Mouse (Mus musculus): ENCODE measurements around the gene Ank2.
A peak's percentile ranks its signal among the peaks of the same experiment; 100 is the strongest.
"Not testable (repeated sequence)": the region's sequence is repeated elsewhere in the genome, so short reads cannot be mapped to it uniquely, and the experiment has no call there.

The Ank2 gene

DNA sequence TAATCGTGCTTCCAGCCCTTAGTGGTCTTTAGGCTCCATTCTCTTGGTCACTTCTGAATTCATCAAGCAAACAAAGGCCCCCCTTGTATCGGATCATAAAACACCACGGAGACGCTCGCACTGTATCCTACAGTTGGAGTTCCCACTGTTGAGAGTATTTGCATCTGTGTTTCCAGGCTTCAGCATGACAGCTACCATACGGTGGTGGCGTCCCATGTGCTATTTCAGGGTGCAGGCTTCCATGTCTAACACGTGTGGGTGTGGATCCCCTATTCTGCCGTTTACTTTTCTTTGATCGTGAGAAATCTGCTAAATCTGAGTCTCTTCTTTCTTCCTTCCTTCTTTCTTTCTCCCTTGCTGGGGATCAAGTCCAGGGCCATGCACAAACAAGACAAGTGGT, 14.0 kb downstream of the Ank2 start:
- no peak for DNase-seq (ENCODE audit: low spot score)

DNA sequence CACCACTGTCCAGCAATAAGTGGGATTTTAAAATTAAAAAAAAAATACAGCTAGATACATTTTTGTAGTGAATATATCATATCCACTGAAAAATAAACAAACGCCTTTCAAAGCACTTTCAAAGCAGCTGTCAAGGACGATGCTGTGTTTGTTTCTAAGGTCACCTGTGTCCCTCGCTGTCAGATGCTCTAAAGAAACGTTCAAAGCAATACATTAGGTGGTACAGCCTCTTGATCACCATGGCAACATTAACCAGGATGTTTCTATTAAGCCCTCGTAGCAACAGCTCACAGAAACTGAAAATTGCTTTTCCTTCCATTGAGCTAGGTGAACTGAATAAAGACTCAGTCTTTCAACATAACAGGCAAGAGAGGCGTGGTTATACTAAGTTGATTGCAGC, 17.5 kb downstream of the Ank2 start:
- no peak for DNase-seq (ENCODE audit: low spot score)

DNA sequence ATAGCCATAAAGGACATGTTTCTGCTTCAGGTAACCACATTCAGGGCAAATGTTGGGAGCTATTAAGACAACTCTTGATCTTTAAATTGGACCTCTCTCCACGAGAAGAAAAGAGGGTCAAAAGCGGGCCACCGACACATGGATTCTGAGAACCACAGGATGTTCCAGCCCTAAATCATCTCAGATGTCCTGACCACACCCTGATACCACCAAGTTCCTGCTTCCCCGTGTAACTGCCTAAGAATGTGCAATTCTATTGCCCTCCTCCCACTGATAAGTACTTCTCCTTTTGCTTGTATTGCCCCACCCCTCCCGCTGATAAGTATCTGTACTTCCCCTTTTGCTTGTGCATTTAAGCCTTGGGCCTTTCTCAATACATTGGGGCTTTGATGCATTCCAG, 18.8 kb downstream of the Ank2 start:
- not testable (repeated sequence) for DNase-seq (ENCODE audit: low spot score)

DNA sequence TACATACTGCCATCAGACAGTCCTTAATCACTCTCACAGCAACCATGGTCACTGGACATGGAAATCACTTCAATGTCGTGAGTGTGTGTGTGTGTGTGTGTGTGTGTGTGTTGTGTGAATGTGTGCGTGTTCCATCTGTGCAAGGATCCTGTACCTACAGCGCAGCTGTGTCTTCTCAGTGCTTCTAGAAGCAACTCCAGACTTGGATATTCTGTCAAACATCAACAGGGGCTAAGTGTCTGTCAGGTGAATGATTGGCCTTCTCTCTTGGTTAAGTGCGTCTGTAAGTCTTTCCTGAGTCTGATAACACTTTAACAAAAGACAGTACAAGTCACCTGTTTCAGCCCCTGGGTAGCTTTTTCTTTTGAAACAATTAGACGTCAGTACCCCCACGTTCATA, 25.0 kb downstream of the Ank2 start:
- no peak for DNase-seq (ENCODE audit: low spot score)

DNA sequence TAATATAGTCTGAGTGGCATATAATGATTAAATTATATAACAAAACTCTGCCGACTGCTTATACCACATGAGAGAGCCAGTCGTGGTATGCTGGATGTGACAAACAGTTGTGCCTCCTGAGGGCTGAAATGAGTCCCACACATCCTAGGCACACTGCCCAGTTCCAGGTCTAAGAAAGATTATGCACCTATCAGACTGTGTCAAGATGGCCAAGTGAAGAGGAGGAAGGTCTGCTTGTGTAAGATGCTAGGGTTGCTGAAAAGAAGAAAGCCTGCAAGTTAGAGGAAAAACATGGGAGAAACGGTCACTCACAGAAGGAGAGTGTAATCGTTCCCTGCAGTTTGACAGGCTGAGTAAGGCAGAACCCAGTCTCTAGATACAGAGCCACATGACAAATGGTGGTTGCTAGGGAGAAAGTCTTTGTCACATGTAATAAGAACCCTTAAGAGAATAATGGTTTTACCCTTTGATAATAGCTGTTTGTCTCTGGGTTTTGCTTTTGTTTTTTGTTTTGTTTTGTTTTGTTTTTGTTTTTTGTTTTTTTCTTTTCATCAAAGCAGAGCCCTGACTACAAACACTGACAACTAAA, 29.9 kb downstream of the Ank2 start:
- no peak for DNase-seq (ENCODE audit: low spot score)

DNA sequence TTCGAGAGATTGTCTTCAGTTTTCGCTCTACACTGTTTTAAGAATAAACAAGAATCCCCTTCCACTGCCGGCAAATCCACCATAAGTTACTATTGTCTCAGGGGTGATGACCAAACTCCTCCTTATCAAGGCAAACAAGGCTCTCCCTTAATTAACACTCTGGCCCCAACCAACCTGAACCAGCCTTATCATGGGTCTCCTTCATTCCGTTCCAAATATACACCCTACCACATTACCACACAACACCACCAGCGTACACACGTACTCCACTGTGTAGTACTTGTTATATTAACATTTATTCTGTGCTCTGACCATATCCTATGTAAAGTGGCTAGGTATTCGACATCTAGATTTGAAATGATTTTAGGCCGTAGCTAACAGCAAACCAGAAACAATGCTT, 30.6 kb downstream of the Ank2 start:
- no peak for DNase-seq (ENCODE audit: low spot score)

DNA sequence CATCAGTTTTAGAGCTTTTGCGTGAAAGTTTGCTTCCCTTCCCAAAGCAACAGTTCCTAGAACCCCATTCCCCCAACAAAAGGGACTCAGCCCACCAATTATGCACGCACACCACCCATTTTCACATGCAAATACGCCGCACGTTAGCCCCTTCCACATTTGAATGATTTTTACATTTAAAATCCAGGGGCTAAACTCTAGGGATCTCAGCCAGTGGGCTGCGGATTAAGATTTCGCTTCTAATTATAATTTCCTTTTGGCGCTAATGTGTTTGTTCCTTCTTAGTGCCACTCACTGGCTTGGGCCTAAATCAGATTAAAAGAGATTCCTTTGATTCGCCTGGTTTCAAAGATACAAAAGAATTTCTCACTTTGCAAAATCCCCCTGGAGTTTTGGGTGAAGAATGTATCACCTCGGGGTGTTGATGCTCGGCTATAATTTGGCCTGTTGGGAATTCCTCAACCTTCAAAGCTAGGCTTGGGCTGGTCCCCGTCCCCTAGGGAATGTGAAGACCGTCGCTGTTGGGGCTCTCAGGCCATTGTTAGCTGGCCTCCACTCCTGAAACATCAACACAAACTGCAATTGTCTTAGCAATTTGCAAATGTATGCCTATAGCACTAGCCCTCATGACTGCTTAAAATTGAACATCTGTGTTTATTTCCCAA, 35.2 kb downstream of the Ank2 start:
- DNase-seq (ENCODE audit: low spot score), result no peak

DNA sequence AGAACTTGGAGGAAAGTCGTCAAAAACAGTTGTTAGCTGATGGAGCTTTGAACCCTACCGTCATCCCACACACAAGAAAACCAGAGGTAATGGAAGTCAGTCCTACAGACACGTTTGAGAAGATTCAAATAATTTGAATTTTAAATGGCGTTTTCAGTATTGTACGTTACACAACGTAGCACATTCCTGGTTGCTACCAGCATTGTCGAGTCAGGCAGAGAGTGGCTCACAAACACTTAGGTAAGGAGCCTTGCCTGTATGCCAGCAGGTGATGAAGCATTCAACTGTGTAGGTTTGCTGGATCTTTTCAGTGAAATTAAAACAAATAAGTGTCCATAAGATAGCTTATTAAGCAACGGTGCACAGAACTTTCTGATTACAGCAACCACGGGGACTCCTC, 36.0 kb downstream of the Ank2 start:
- DNase-seq (ENCODE audit: low spot score), result no peak

DNA sequence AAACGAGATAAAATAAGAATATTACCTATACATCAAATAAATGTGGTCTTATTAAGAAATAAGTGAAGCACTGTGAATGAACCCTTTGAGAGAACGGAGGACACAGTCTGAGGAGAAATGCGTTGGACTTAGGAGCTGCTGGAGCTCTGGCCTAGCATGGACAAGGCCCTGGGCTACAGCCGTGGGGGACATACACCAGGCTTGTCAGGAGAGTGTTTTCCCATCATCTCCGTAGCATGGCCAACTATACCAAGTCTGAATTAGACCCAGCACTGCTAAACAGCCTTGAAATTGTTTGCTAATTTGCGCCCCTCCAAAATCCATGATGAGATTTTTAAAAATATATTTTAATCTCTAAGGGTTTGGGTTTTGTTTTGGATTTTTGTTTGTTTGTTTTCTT, 36.7 kb downstream of the Ank2 start:
- DNase-seq (ENCODE audit: low spot score), result no peak

DNA sequence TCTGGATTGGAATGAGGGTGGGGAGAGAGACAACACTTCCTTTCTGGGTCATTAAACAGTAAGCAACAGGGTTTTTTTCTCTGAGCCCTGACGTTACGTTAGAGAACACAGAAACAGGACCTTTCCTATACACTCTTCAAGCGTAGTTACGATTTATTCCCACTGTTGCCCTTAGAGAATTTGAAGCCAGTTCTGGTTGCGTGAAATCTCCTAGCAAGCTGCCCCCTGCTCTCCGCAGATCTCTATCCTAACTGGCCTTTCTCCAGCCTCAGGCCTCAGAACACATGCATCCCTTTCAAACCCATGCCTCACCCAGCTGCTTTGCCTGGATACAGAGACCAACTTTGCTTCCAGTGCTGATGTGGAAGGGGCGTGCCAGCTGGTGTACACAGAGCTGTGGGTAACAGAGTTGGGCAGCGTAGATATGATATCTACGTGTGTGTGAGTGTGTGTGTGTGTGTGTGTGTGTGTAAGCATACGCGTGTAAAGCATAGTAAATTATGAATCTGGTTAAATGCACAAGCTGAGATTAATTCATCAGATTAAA, 38.2 kb downstream of the Ank2 start:
- no peak for DNase-seq (ENCODE audit: low spot score)

DNA sequence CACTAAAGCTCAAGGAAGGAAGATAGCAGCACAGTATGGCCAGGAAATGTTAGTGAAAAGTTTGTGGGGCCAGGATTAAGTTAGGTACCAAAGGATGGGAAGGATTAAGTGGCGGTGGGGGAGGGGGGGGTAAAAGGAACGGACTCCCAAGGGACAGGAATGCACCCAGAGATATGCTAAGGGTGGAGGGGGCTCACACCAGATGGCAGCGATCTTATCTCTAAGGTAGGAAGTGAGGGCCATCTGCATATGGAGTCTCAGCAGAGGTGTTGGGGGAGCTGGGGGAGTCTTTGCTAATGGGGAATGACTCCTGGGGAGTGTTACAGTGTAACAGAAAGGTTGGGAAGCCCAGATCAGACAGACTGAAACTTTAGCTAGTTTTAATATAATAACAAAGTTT, 39.3 kb downstream of the Ank2 start:
- no peak for DNase-seq (ENCODE audit: low spot score)

DNA sequence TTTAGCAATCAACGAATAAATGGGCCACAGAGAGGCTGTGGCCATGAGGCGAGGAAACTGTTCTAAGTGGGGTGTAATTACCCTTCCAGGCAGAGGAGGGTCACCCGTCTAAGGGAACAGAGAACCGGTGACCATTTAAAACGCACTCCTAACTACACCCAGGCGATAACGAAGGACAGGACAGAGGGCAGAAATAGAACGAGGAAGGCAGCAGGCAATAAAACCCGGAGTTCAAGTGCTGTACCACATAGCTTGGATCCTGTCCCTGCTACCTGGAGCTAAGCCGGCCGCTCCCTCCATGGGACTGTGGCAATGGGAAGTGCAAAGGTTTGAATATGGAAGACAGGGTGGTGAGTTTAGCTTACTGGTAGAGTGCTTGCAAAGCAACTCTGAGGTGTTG, 40.2 kb downstream of the Ank2 start:
- DNase-seq (ENCODE audit: low spot score), result no peak

DNA sequence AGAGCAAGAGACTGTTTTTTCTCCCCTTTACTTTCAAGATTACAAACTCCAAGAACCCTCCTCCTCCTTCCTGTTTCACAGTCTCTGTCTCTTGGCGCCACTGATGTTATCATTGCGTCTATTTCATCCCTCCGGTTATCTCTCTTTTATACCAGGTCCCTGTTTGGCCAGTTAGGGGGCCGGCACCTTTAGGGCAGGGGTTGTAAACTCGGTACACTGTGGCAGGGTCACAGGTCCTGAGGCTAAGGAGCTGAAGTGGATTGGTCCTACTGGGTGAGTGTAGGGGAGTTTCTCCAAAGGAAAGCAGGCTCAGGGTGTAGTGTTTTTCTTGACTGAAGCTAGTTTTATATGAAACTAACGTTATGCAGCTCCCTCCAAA, 40.7 kb downstream of the Ank2 start:
- DNase-seq (ENCODE audit: low spot score), result no peak

DNA sequence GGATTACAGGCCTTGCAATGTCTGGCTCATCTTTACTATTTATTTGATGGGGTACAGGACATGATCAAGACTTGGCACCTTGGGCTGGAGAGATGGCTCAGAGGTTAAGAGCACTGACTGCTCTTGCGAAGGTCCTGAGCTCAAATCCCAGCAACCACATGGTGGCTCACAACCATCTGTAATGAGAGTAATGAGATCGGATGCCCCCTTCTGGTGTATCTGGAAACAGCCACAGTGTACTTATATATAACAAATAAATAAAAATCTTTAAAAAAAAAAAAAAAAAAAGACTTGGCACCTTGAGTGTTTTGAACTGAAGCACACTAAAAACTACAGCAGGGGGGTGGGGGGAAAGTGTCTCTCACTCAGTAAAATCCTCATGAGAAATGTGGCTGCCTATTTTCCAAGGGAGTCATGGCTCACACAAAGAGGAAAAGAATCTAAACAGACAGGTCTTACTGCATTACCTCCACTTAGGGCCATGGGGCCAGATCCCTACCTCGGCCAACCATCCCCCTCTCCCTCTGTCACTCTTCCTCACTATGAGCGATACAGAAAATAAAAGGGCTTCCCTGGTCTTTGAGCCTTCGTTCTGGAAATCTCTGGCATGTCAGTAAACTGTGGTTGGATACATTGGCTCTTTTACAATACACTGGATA, 41.3 kb downstream of the Ank2 start:
- DNase-seq (ENCODE audit: low spot score), result no peak

DNA sequence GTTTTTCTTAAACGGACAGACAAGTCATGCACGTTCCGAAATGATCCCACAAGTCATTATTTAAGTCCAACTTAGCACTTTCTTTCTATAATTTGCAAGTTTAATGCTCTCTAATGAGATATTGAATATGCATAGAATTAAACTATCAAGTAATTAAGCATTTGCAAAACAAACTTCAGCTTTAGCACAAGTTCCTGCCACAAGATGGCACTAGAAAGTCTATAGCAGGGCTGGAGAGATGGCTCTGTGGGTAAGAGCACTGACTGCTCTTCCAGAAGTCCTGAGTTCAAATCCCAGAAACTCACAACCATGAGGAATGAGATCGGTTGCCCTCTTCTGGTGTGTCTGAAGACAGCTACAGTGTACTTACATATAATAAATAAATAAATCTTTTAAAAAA, 45.4 kb downstream of the Ank2 start:
- no peak for DNase-seq (ENCODE audit: low spot score)

DNA sequence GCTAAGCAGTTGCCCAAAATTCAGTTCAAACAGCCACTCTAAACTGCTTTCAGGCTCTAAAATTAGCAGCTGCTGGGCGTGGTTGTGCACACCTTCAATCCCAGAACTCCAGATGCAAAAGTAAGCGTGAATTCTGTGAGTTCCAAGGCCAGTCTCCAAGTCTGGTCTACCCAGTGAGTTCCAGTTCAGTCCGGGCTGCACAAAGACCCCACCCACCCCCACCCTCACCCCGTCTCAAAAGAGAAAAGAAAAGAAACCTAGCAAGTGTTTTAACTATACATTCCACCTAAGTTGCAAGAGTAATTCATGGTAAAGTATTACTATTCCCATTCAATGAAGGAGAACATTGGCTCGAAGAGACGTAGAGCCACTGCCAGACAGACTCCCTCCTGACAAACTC, 45.9 kb downstream of the Ank2 start:
- no peak for DNase-seq (ENCODE audit: low spot score)

DNA sequence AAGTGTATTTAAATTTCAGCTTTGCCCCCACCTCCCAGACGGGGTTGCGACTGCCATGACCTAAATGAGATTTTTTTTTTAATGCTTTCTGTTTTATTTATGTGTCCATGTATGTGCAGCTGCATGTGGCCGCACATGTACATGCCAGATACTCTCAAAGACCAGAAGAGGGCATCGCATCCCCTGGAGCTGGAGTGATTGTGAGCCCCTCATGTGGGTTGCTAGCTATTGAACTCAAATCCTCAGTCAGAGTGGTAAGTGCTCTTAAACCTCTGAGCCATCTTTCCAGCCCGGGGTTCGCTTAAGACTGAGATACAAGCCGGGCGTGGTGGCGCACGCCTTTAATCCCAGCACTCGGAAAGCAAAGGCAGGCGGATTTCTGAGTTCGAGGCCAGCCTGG, 46.9 kb downstream of the Ank2 start:
- no peak for DNase-seq (ENCODE audit: low spot score)

DNA sequence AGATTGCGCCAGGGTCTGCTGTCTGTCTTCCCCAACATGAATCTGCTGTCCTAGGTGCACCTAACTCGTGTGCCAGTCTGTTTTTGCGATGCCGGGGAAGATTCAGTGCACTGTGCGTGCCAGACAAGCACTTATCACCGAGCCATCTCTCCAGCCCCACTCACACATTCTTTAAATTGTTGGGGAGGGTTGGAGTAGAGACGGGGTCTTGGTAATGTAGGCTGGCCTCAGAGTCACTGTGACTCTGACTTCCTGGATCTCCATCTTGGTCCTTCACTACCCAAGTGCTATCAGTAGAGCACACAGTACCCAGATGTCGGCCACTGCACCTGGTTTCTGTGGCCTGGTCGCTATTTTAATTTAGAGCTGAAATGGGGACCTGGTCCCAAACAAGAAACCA, 47.4 kb downstream of the Ank2 start:
- DNase-seq (ENCODE audit: low spot score), result no peak

DNA sequence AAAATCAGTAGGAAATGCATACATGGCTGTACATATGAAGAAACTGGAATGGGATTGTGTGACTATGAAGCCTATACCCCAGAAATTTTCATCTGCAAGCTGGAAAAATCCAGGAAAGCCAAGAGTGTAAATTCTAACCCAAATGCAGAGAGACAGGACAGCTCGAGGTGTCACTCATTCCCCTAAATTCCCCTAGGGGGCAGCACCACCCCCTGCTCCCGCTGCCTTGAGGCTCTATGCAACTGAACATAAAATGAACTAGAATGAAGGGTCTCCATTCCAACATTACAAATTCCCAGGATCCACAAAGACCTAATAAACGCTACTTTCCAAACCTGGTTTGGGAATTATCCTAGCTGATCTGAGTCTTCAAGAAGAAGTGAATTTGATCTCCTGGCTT, 48.1 kb downstream of the Ank2 start:
- DNase-seq (ENCODE audit: low spot score), result peak; percentile 65

DNA sequence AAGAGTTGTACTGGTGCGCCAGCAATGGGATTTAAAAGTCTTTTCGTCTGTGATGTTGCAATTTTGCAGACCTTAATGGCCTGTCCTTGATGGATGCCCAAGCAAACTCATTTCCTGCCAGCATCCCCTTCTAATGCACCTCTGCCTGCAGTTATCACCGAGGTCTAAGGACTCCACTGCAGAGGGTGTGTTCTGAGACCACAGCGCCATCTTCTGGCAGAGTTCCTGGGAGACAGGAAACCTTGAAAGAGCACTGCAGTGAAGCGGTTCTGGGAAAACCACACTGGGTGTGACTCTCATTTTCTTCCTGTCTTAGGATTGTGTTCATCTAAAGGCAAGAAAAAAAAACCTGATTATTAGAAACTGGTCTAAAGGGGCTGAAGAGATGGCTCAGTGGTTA, 53.0 kb downstream of the Ank2 start:
- peak; percentile 87 for DNase-seq (ENCODE audit: low spot score)

DNA sequence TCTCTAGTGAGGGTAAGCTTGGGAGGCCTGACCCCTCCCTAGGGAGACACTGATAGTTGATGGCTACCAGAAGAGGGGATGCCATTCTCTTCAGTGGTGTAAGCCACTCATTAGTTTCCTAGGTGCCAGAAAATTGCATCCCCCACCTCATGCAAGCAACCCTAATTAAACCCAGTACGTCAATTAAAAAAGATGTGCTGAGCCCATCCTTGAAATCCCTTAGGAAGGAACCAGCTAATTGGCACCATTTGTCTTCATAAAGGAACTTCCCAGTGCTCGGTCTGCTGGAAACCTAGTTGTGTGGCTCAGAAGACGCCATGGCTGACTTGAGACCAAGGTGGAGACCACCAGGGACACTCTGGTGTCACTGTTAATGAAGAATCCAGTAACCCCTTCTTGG, 65.9 kb downstream of the Ank2 start:
- no peak for DNase-seq (ENCODE audit: low spot score)

DNA sequence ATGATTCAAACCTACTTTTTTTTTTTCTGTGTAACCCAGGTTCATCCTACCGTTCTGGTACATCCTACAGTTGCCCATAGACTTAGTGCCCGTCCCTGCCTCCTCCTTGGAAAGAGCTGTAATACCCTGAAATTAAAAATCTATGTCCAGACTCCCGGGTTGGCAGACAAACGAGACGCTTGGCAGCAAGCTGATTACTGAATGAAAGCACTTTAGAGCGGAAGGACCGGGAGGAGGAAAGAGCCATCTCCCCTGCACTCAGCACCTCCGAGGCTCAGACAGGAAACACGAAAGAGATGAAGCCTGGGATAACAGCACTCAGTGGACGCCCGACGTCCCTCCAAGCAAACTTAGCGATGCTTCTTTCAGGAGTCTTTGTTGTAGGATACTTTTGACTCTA, 69.3 kb downstream of the Ank2 start:
- DNase-seq (ENCODE audit: low spot score), result no peak

DNA sequence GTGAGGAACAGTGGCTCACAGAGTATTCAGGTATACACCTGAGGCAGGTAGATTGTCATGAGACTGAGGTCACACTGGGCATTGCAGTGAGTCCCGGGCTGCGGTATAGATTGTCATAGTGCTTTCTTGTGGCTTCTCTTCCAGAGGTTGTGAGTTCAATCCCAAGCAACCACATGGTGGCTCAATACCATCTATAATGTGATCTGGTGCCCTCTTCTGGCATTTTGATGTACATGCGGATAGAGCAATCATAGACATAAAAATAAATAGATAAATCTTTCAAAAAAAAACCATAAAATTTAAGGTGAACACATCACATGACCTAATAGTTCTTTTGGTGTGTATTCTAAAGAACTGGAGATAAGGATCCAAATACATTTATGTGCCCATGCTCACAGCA, 70.6 kb downstream of the Ank2 start:
- no peak for DNase-seq (ENCODE audit: low spot score)

DNA sequence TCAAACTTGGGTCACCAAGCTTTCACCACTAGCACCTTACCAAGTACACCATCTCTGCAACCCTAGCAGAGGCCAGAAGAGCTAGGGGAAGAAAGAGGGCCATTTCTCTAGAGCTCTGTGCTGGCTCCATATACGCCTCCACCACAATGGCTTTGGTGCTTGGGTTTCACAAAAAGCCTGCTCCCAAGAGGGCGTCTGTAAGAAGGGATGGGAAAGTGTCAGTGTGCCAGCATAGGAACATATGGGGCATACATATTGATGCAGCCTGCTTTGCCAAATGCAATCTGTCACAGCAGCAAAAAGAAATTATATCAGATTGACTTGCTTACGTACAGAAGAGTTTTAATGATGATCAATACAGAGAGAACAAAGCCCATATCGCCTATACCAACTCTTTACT, 82.2 kb downstream of the Ank2 start:
- DNase-seq (ENCODE audit: low spot score), result no peak

All from testis, postnatal 10 days (tissue).